Mouse (Mus musculus) megakaryocyte, embryonic 14.5 days (primary cell): Measurements from ENCODE around the gene Akap11.

Experiments
- FLI1 ChIP-seq: IDR thresholded peaks from 2 replicates; pipeline ENCODE4 v1.6.1; 2012; ENCODE audit warnings: low read length, inconsistent platforms, mixed read lengths
- GATA1 ChIP-seq: IDR thresholded peaks from 3 replicates; pipeline ENCODE4 v1.6.1; 2012; ENCODE audit warnings: mixed read lengths, low read length, inconsistent platforms, borderline replicate concordance

- no peak for TF ChIP-seq FLI1
- no peak for TF ChIP-seq GATA1
These were observed 87.7 kb downstream of the Akap11 start for GRCm38 (mm10) chr14:78448807-78449406.
